Mouse (Mus musculus) intestine, embryonic 14.5 days (tissue): ENCODE measurements around the gene Slc35e4. TPM values are rescaled to one million over a fixed set of nuclear protein-coding genes. Genes with fewer than 3 reads are reported as not detected.
"Not testable (repeated sequence)": the region's sequence is repeated elsewhere in the genome, so short reads cannot be mapped to it uniquely, and the experiment has no call there.

Source experiments
- ATAC-seq: fragments of 200-750 bp; cut with Nextera tagmentation; replicated peaks from 2 replicates; pipeline ENCODE4 v1.8.0; 2017; ENCODE audit warnings: low read depth, moderate number of reproducible peaks, moderate TSS enrichment, moderate library complexity; ENCODE audit not compliant: low FRiP score, low TSS enrichment
- DNase-seq: peaks from one replicate; pipeline ENCODE4 v3.0.0-alpha.2; 2018; ENCODE audit warnings: low spot score
- H3K27ac ChIP-seq: fragments of 300-500 bp; sonication (generic); 2 replicates; pipeline ENCODE4 v1.5.1; 2014; ENCODE audit warnings: low read depth, mild to moderate bottlenecking, control low read depth
- H3K27me3 ChIP-seq: fragments of 300-500 bp; sonication (generic); replicated peaks from 2 replicates; pipeline ENCODE4 v1.6.1; 2014; ENCODE audit warnings: low read length, control low read depth; ENCODE audit not compliant: control insufficient read depth, insufficient read depth
- H3K36me3 ChIP-seq: fragments of 300-500 bp; sonication (generic); 2 replicates; pipeline ENCODE4 v1.6.1; 2014; ENCODE audit warnings: low read length, control low read depth; ENCODE audit not compliant: control insufficient read depth, insufficient read depth
- H3K4me1 ChIP-seq: fragments of 300-500 bp; sonication (generic); replicated peaks from 2 replicates; pipeline ENCODE4 v1.6.1; 2014; ENCODE audit warnings: low read length, control low read depth, mixed read lengths; ENCODE audit not compliant: control insufficient read depth, insufficient read depth
- H3K4me2 ChIP-seq: fragments of 300-500 bp; sonication (generic); 2 replicates; pipeline ENCODE4 v1.6.1; 2014; ENCODE audit warnings: low read length
- H3K4me3 ChIP-seq: fragments of 300-500 bp; sonication (generic); 2 replicates; pipeline ENCODE4 v1.5.1; 2014; ENCODE audit warnings: low read depth, low read length, control low read depth, mixed read lengths
- H3K9ac ChIP-seq: fragments of 300-500 bp; sonication (generic); 2 replicates; pipeline ENCODE4 v1.6.1; 2014; ENCODE audit warnings: mild to moderate bottlenecking, low read length
- H3K9me3 ChIP-seq: fragments of 300-500 bp; sonication (generic); 2 replicates; pipeline ENCODE4 v1.6.1; 2016; ENCODE audit warnings: low read length, control low read depth; ENCODE audit not compliant: control insufficient read depth
- WGBS: fragments of 180-500 bp; shearing (Covaris S2); extraction: QIAGEN DNeasy Blood & Tissue Kit; methylation state at CpG from one replicate; pipeline ENCODE4 v1.1.7; 2014; 5-methylcytosine and 5-hydroxymethylcytosine counted together
- polyA plus RNA-seq: library from polyadenylated mRNA; unstranded; fragments of >200 nt; fragmentation: Nextera tagmentation; extraction: Ambion mirVana; gene quantifications from 2 replicates; pipeline ENCODE4 v1.2.1, GENCODE M21; 2014

Slc35e4 gene
- 2.3 and 2.5 TPM in 2 replicates for polyA plus RNA-seq

GRCm38 (mm10) chr11:3914109-3914840 lies at the start of gene Slc35e4:
Gene Slc35e4, minus strand, starts transcription at chr11:3914664.
- H3K4me1 ChIP-seq: peaks cover 4% of the 10 kb centered on the region
- H3K4me2 ChIP-seq: peak within 1 kb of the TSS; percentile 84
- 1% methylated on average over 27 of the region's 28 CpGs for WGBS
- peak within 1 kb of the TSS; percentile 50 for H3K4me3 ChIP-seq
- ATAC-seq (peak; percentile 61), DNase-seq (peak; percentile 98)
- H3K27ac ChIP-seq: peak within 1 kb of the TSS; percentile 64
- peak within 1 kb of the TSS; percentile 36; the same call in 1 of the 2 replicates for H3K9ac ChIP-seq
- H3K27me3 ChIP-seq: peaks cover 7% of the 10 kb centered on the region; the same call in 1 of the 2 replicates
- H3K9me3 ChIP-seq: no peaks in the 10 kb centered on the region
- no peaks in the 10 kb centered on the region for H3K36me3 ChIP-seq

- Histone ChIP-seq H3K27ac (peak within 1 kb of the TSS; percentile 70), H3K4me2 (peak within 1 kb of the TSS; percentile 79), H3K36me3 (peaks cover 15% of the 10 kb centered on the region), H3K4me1 (peaks cover 10% of the 10 kb centered on the region; the same call in 1 of the 2 replicates), H3K4me3 (peak within 1 kb of the TSS; percentile 87), H3K9ac (peak within 1 kb of the TSS; percentile 93), H3K9me3 (no peaks in the 10 kb centered on the region), H3K27me3 (no peaks in the 10 kb centered on the region)
- 1% methylated on average over 31 of the region's 31 CpGs for WGBS
- DNase-seq (peak; percentile 94), ATAC-seq (peak; percentile 92)
Observed at GRCm38 (mm10) chr11:3963610-3964415, 49.3 kb upstream of the Slc35e4 start, which contains the start of gene Pes1. Gene Pes1, plus strand, starts transcription at chr11:3963975.

DNA sequence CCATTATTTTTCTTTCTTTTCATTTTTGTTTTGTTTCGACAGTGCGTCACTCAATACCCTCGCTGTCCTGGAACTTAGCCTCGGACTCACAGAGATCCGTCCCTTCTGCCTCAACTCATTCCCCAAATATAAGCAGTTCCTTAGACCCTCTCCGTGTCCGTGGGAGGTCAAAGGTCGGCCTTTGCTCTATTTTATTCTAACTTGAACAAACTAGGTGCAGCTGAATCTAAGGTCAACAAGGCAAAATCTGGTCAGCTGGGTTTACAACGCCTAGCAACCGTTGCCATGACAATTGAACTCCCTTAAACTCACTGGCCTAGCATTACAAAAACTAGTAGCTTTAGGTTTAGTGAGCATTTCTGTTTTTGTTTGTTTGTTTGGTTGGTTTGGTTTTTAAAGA lies 48.7 kb upstream of the Slc35e4 start:
- H3K36me3 ChIP-seq: peaks cover 8% of the 10 kb centered on the region
- DNase-seq: no peak
- peak overlapping the region; percentile 93 for H3K9ac ChIP-seq
- peak overlapping the region; percentile 70; the same call in 1 of the 2 replicates for H3K27ac ChIP-seq
- H3K27me3 ChIP-seq: no peaks in the 10 kb centered on the region
- H3K4me2 ChIP-seq: peak overlapping the region; percentile 79
- H3K4me1 ChIP-seq: peaks cover 10% of the 10 kb centered on the region; the same call in 1 of the 2 replicates
- 78% methylated on average over 10 of the region's 10 CpGs for WGBS
- H3K4me3 ChIP-seq: peak overlapping the region; percentile 87
- ATAC-seq: peak; percentile 36; the same call in 1 of the 2 replicates
- no peaks in the 10 kb centered on the region for H3K9me3 ChIP-seq

- DNase-seq: no peak
- no peaks in the 10 kb centered on the region for H3K36me3 ChIP-seq
- H3K27me3 ChIP-seq: no peaks in the 10 kb centered on the region
- 61% methylated on average over 3 of the region's 3 CpGs for WGBS
- H3K4me3 ChIP-seq: no peak overlapping the region
- no peak overlapping the region for H3K9ac ChIP-seq
- H3K27ac ChIP-seq: no peak overlapping the region
- peaks cover 10% of the 10 kb centered on the region; the same call in 1 of the 2 replicates for H3K4me1 ChIP-seq
- no peak for ATAC-seq
- no peak overlapping the region for H3K4me2 ChIP-seq
- no peaks in the 10 kb centered on the region for H3K9me3 ChIP-seq
Observed at GRCm38 (mm10) chr11:3961761-3962160, 47.3 kb upstream of the Slc35e4 start.

GRCm38 (mm10) chr11:3960901-3961300 lies 46.4 kb upstream of the Slc35e4 start:
- H3K27ac ChIP-seq: no peak overlapping the region
- 71% methylated on average over 2 of the region's 2 CpGs for WGBS
- no peak overlapping the region for H3K4me2 ChIP-seq
- H3K4me3 ChIP-seq: no peak overlapping the region
- no peak overlapping the region for H3K9ac ChIP-seq
- no peaks in the 10 kb centered on the region for H3K27me3 ChIP-seq
- ATAC-seq: no peak
- no peaks in the 10 kb centered on the region for H3K36me3 ChIP-seq
- DNase-seq: no peak
- peaks cover 10% of the 10 kb centered on the region; the same call in 1 of the 2 replicates for H3K4me1 ChIP-seq
- H3K9me3 ChIP-seq: no peaks in the 10 kb centered on the region

GRCm38 (mm10) chr11:3955371-3955770 lies 40.9 kb upstream of the Slc35e4 start:
- not testable (repeated sequence) for H3K27me3 ChIP-seq, H3K9ac ChIP-seq, DNase-seq, H3K4me2 ChIP-seq, H3K4me3 ChIP-seq, H3K9me3 ChIP-seq, H3K27ac ChIP-seq, H3K36me3 ChIP-seq, H3K4me1 ChIP-seq, ATAC-seq
- WGBS: 72% methylated on average over 4 of the region's 4 CpGs

DNA sequence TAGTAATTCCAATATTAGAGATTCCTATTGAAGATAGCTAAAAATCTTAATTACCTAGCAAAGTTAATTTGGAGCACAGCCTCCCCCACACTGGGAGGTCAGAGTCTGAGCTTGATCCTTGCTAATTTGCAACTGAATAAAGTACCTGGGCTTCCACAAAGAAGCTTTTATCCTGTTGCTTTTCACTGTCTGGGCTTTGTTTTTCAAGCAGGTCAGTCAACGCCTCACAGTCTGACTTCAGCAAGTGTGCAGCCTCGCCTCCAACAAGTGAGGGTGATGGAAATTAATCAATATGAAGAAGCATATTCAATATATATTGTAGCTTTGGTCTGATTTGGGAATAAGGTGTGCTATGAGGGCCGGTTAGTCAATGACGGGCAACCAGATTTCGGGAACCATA lies 40.4 kb upstream of the Slc35e4 start:
- 86% methylated on average over 5 of the region's 5 CpGs for WGBS
- not testable (repeated sequence) for H3K4me2 ChIP-seq, DNase-seq, H3K27me3 ChIP-seq, H3K9me3 ChIP-seq, H3K4me3 ChIP-seq, H3K36me3 ChIP-seq, H3K4me1 ChIP-seq, ATAC-seq, H3K27ac ChIP-seq, H3K9ac ChIP-seq

GRCm38 (mm10) chr11:3946386-3946785 lies 31.9 kb upstream of the Slc35e4 start:
- peaks cover 7% of the 10 kb centered on the region; the same call in 1 of the 2 replicates for H3K27me3 ChIP-seq
- DNase-seq (no peak), ATAC-seq (no peak)
- no peaks in the 10 kb centered on the region for H3K9me3 ChIP-seq
- H3K4me1 ChIP-seq: no peaks in the 10 kb centered on the region
- no peak overlapping the region for H3K4me3 ChIP-seq
- H3K9ac ChIP-seq: no peak overlapping the region
- no peak overlapping the region for H3K27ac ChIP-seq
- 32% methylated on average over 1 of the region's 1 CpGs for WGBS
- H3K4me2 ChIP-seq: no peak overlapping the region
- no peaks in the 10 kb centered on the region for H3K36me3 ChIP-seq
